Mouse (Mus musculus) E14TG2a.4 (cell line): Measurements from ENCODE around the gene Gm9767.

Source experiments
- CTCF ChIP-seq: conservative IDR thresholded peaks from 2 replicates; pipeline ENCODE4 v1.5.1; 2014; ENCODE audit warnings: low read length
- NANOG ChIP-seq: IDR thresholded peaks from 2 replicates; pipeline ENCODE4 v1.6.1; 2014; ENCODE audit warnings: borderline replicate concordance, low read length, mixed read lengths
- POU5F1 ChIP-seq: IDR thresholded peaks from 2 replicates; pipeline ENCODE4 v1.6.1; 2014; ENCODE audit warnings: low read length, borderline replicate concordance

- TF ChIP-seq CTCF (no peak), POU5F1 (no peak), NANOG (no peak)
Observed at GRCm38 (mm10) chr10:26114409-26114808, 36.4 kb downstream of the Gm9767 start.
